Comparison of ENCODE assay signal across 9 mouse cellular contexts in the genomic region with DNA sequence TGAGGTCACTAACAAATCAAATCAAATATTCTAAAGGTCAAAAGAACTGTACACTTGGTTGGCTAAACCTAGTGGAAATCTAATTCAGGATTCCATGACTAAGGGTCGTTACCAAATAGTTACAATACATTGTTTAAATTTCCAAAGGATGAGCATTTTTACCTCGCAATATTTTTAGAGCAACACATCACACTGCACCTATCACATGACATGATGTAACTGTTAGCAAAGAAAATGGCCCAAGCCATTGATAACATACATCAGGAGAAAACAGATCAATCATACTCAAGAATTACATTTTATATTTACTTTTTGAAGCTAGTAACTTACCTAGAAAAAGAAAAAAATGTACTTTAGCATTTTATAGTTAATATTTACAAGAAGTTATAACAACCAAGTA. TPM values are rescaled to one million over a fixed set of nuclear protein-coding genes. Genes with fewer than 3 reads are reported as not detected.
A peak's percentile ranks its signal among the peaks of the same experiment; 100 is the strongest.
DNase-seq lines count a peak whose midpoint lies in the region; TF ChIP-seq lines count a peak whose summit lies in the region.
"Had no signal": no experiment of that assay in that cellular context is flagged by ENCODE, and none has a peak within 500 bp of the region (broad histone marks: within the 10 kb centered on the region; RNA-seq: fewer than 3 reads in every experiment).

No protein-coding gene starts in this region.

- TF ChIP-seq CTCF in left cerebral cortex, adult 2 months (IDR thresholded peaks at IDR 0.05): no peak

- H3K36me3 ChIP-seq in forebrain, embryonic 10.5 days (replicated peaks): no peaks in the 10 kb centered on the region
- no peaks in the 10 kb centered on the region for H3K36me3 ChIP-seq in limb, embryonic 10.5 days
- no peaks in the 10 kb centered on the region for H3K36me3 ChIP-seq in myocyte (ENCODE audit: control insufficient read depth, insufficient read depth)

- peaks cover 84% of the 10 kb centered on the region for H3K79me2 ChIP-seq in myocyte (ENCODE audit: control insufficient read depth, insufficient read depth)

- H3K27me3 ChIP-seq in forebrain, embryonic 10.5 days (ENCODE audit: poor library complexity, severe bottlenecking): no peaks in the 10 kb centered on the region
- H3K27me3 ChIP-seq in limb, embryonic 10.5 days (ENCODE audit: low read depth, poor library complexity, severe bottlenecking): no peaks in the 10 kb centered on the region
- no peaks in the 10 kb centered on the region for H3K27me3 ChIP-seq in myocyte (ENCODE audit: control insufficient read depth, insufficient read depth, insufficient read length)

- no peak for TF ChIP-seq POLR2A in myocyte (IDR thresholded peaks at IDR 0.05; ENCODE audit: insufficient read length, low read depth)

- peaks cover 41% of the 10 kb centered on the region for H3K4me1 ChIP-seq in forebrain, embryonic 10.5 days
- peaks cover 19% of the 10 kb centered on the region; the same call in 1 of the 2 replicates for H3K4me1 ChIP-seq in limb, embryonic 10.5 days

- no peaks in the 10 kb centered on the region for H3K9me3 ChIP-seq in forebrain, embryonic 10.5 days
- no peaks in the 10 kb centered on the region for H3K9me3 ChIP-seq in limb, embryonic 10.5 days (replicated peaks)

- WGBS in forebrain, embryonic 10.5 days: 74% methylated on average over 2 of the region's 2 CpGs
- WGBS in limb, embryonic 10.5 days: 81% methylated on average over 2 of the region's 2 CpGs

- intact Hi-C loops in left cerebral cortex, adult 2 months (cut with DNase I): loop anchor here (5.0 to 10.0 kb wide), 2 partner anchors 92 to 205 kb away; a partner anchor contains a TSS

- no peak overlapping the region for H3ac ChIP-seq in myocyte (ENCODE audit: control insufficient read depth, insufficient read length)

- H3K4me2 ChIP-seq in myocyte (ENCODE audit: low read depth): peak overlapping the region; percentile 77

- no peak overlapping the region for H3K27ac ChIP-seq in left cerebral cortex, adult 2 months
- H3K27ac ChIP-seq in forebrain, embryonic 10.5 days: no peak overlapping the region
- H3K27ac ChIP-seq in limb, embryonic 10.5 days: no peak overlapping the region

- DNase-seq in left cerebral cortex, adult 2 months (ENCODE audit: extremely low spot score in 1 of 2, low spot score in 2 of 2): no peak
- no peak for DNase-seq in left cerebral cortex, adult 18-20 months (ENCODE audit: low spot score in 2 of 2)
- no peak for DNase-seq in forebrain, embryonic 10.5 days (ENCODE audit: extremely low spot score, low spot score)
- no peak for DNase-seq in limb, embryonic 10.5 days (ENCODE audit: low spot score)
- DNase-seq in urinary bladder, postnatal 25 days (ENCODE audit: low spot score): no peak
- no peak for DNase-seq in layer of hippocampus, adult 9-11 months
- DNase-seq: lung, adult 2 months; right cerebral cortex, postnatal 4 days had no signal

- H3K4me3 ChIP-seq in left cerebral cortex, adult 2 months: peak overlapping the region; percentile 87
- peak overlapping the region; percentile 87 for H3K4me3 ChIP-seq in forebrain, embryonic 10.5 days
- H3K4me3 ChIP-seq in limb, embryonic 10.5 days: peak overlapping the region; percentile 88
- peak overlapping the region; percentile 74 for H3K4me3 ChIP-seq in myocyte

TF ChIP-seq in myocyte, 11 proteins besides CTCF, POLR2A, EP300 and RAD21:
- TF ChIP-seq TCF12 (IDR thresholded peaks at IDR 0.05; ENCODE audit: insufficient read depth, poor library complexity, severe bottlenecking) (no peak), CEBPB (IDR thresholded peaks at IDR 0.05; ENCODE audit: insufficient read depth, poor library complexity, severe bottlenecking) (peak; percentile 55), E2F4 (IDR thresholded peaks at IDR 0.05; ENCODE audit: insufficient read depth) (no peak), SRF (IDR thresholded peaks at IDR 0.05; ENCODE audit: control insufficient read depth, insufficient read length, low read depth) (no peak), TCF3 (IDR thresholded peaks at IDR 0.05; ENCODE audit: insufficient read length, low read depth) (no peak), POLR2AphosphoS2 (IDR thresholded peaks at IDR 0.05; ENCODE audit: insufficient read length, low read depth) (no peak), MYOD1 (IDR thresholded peaks at IDR 0.05; ENCODE audit: control insufficient read depth in 1 of 3, insufficient read length in 2 of 3, low read depth in 2 of 3) (no peak), USF1 (IDR thresholded peaks at IDR 0.05; ENCODE audit: low read depth) (peak; percentile 31)

RNA-seq across cellular contexts. Expression of a gene that starts 29.0 kb away (rescaled TPM):
- total RNA-seq in left cerebral cortex, adult 2 months (2021): 10 to 100 TPM; 78.6 to 80.0 TPM
- total RNA-seq in left cerebral cortex, adult 18-20 months (2021): 10 to 100 TPM; 76.1 to 79.7 TPM
- polyA plus RNA-seq in forebrain, embryonic 10.5 days (2016; fragmentation: Nextera tagmentation; extraction: Ambion mirVana): 24.5 and 25.9 TPM in 2 replicates
- polyA plus RNA-seq in limb, embryonic 10.5 days (2016; fragmentation: Nextera tagmentation; extraction: Ambion mirVana): 26.9 and 30.4 TPM in 2 replicates
- 15.6 TPM for polyA plus RNA-seq in myocyte (2012; fragmentation: generic; extraction: Trizol)
